Mouse (Mus musculus) sigmoid colon, adult 10 weeks (tissue): Measurements from ENCODE around the gene C1qtnf1. TPM values are rescaled to one million over a fixed set of nuclear protein-coding genes. Genes with fewer than 3 reads are reported as not detected.

Experiments
- polyA plus RNA-seq: library from polyadenylated mRNA; stranded (reverse); fragments of 350-450 nt; fragmentation: Illumina TruSeq; extraction: RNeasy Lipid Tissue Mini Kit (QIAGEN cat#74804); gene quantifications from one replicate; pipeline ENCODE4 v1.2.3, GENCODE M21; 2014; ENCODE audit warnings: low read depth, low replicate concordance

Gene C1qtnf1
- 1.9 TPM for polyA plus RNA-seq

GRCm38 (mm10) chr11:118427986-118428385 lies at the start of gene C1qtnf1:
C1qtnf1 (plus strand) TSS chr11:118428203.

DNA sequence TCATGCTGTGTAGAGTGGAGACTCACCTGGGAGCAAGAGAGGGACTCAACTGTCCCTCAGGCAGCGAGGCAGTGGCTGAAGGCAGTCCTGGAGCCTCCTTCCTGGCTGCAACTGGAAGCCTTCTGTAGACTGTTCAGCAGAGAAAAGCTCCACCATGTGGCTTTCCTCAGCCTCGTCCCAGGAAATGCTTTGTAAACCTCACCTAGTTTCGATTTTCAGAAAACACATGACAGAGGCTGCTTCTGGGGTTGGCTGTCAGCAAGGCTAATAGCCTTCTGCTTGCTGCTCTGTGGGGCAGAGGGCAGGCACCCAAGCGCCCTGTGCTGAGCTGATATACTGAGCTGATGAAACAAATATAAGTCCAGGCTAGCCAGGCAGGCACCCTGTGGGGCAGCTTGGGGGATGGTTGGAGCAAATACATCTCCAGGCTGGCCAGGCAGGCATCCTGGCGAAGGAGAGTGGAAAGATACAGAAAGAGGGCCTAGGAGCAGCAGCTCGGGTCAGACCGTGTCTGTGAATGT lies 26.2 kb upstream of the C1qtnf1 start, which contains the start of gene Lgals3bp:
Lgals3bp (minus strand) TSS at position 333 of the 521 bp plus-strand sequence.

DNA sequence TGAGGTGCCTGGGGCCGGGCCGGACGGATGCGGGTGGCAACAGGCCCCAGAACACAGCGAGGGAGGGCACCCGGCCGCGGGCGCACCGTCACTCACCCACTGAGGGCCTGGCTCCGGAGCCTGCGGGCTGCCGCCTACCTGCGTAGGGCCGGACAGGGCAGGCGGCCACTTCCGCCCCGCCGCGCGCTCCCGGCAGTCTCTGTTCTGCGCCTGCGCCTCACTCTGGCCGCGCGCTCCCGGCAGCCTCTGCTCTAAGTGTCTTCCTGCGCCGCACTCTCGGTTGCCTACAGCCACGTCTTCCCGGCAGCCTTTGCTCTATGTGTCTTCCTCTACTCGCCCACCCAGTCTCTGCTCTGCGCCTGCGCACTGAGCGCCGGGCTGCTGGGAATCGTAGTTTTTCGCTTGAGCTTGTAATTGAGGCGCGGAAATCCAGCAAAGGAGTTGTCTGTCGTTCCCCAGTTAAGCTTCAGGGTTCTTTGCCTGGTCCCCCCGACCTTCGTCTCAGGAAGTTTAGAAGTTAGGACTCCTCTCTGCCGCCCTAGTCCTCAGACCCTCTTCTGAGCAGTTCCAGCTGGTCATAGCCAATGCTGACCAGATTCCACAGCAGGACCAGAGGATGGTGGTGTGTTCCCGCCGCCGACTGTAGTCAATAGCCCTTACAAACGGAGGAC lies 9.0 kb upstream of the C1qtnf1 start, which contains the start of gene Cant1:
Cant1 (minus strand) TSS at position 253 of the 671 bp plus-strand sequence.

GRCm38 (mm10) chr11:118476396-118477373 lies 48.7 kb downstream of the C1qtnf1 start, which contains the start of gene Engase:
Engase (plus strand) TSS chr11:118476829.

Other genes starting within 250 kb of the C1qtnf1 start
- gene Cyth1, start 179.6 kb upstream of the C1qtnf1 start, polyA plus RNA-seq: 73.8 TPM
- 3.2 TPM for gene Usp36, start 138.0 kb upstream of the C1qtnf1 start, polyA plus RNA-seq
- 0.22 TPM for gene Cep295nl, start 85.7 kb upstream of the C1qtnf1 start, polyA plus RNA-seq
- 70.9 TPM for gene Timp2, start 72.5 kb upstream of the C1qtnf1 start, polyA plus RNA-seq
- gene Lgals3bp, start 26.1 kb upstream of the C1qtnf1 start, polyA plus RNA-seq: 24.8 TPM
- 20.1 TPM for gene Cant1, start 9.1 kb upstream of the C1qtnf1 start, polyA plus RNA-seq
- gene Engase, start 48.6 kb downstream of the C1qtnf1 start, polyA plus RNA-seq: 2.9 TPM